Mouse (Mus musculus) midbrain, postnatal 0 days (tissue): ENCODE data around the gene Mmp15. TPM values are rescaled to one million over a fixed set of nuclear protein-coding genes. Genes with fewer than 3 reads are reported as not detected.

ENCODE experiments used
- ATAC-seq: fragments of 200-750 bp; cut with Nextera tagmentation; 2 replicates; pipeline ENCODE4 v1.8.0; 2017; ENCODE audit warnings: moderate number of reproducible peaks, mild to moderate bottlenecking, moderate TSS enrichment, moderate library complexity; ENCODE audit not compliant: low FRiP score
- DNase-seq: peaks from one replicate; pipeline ENCODE4 v3.0.0-alpha.2; 2015; ENCODE audit warnings: low spot score
- H3K27ac ChIP-seq: fragments of 300-500 bp; sonication (generic); 2 replicates; pipeline ENCODE4 v1.5.1; 2014; ENCODE audit warnings: low read depth, mild to moderate bottlenecking, low read length, mixed read lengths
- H3K27me3 ChIP-seq: fragments of 300-500 bp; sonication (generic); 2 replicates; pipeline ENCODE4 v1.6.1; 2014; ENCODE audit warnings: low read length, control low read depth, mixed read lengths; ENCODE audit not compliant: insufficient read depth
- H3K36me3 ChIP-seq: fragments of 300-500 bp; sonication (generic); 2 replicates; pipeline ENCODE4 v1.6.1; 2014; ENCODE audit warnings: low read length, control low read depth, mixed read lengths; ENCODE audit not compliant: insufficient read depth
- H3K4me1 ChIP-seq: fragments of 300-500 bp; sonication (generic); 2 replicates; pipeline ENCODE4 v1.6.1; 2014; ENCODE audit warnings: mild to moderate bottlenecking, control low read depth, antibody characterized with exemption, low read length, mixed read lengths; ENCODE audit not compliant: insufficient read depth
- H3K4me2 ChIP-seq: fragments of 300-500 bp; sonication (generic); 2 replicates; pipeline ENCODE4 v1.6.1; 2014; ENCODE audit warnings: low read depth, mild to moderate bottlenecking, low read length, mixed read lengths; ENCODE audit not compliant: poor library complexity, severe bottlenecking
- H3K4me3 ChIP-seq: fragments of 300-500 bp; sonication (generic); 2 replicates; pipeline ENCODE4 v1.5.1; 2014; ENCODE audit warnings: low read depth, mild to moderate bottlenecking, low read length, moderate library complexity
- H3K9ac ChIP-seq: fragments of 300-500 bp; sonication (generic); replicated peaks from 2 replicates; pipeline ENCODE4 v1.6.1; 2014; ENCODE audit warnings: mild to moderate bottlenecking, low read length, moderate library complexity, mixed read lengths; ENCODE audit not compliant: poor library complexity, severe bottlenecking
- H3K9me3 ChIP-seq: fragments of 300-500 bp; sonication (generic); 2 replicates; pipeline ENCODE4 v1.6.1; 2016; ENCODE audit warnings: low read length, control low read depth
- CTCF ChIP-seq: IDR thresholded peaks from 2 replicates; pipeline ENCODE4 v1.5.1; 2016; ENCODE audit warnings: antibody characterized with exemption, mild to moderate bottlenecking
- WGBS: fragments of 180-500 bp; shearing (Covaris S2); extraction: QIAGEN DNeasy Blood & Tissue Kit; methylation state at CpG from one replicate; pipeline ENCODE4 v1.1.7; 2014; 5-methylcytosine and 5-hydroxymethylcytosine counted together
- polyA plus RNA-seq: library from polyadenylated mRNA; unstranded; fragments of >200 nt; fragmentation: Nextera tagmentation; extraction: Ambion mirVana; gene quantifications from 2 replicates; pipeline ENCODE4 v1.2.1, GENCODE M21; 2015
- total RNA-seq: library from RNA; depleted of rRNA; stranded (reverse); fragments of >200 nt; gene quantifications from 2 replicates; pipeline ENCODE4 v1.2.3, GENCODE M21; 2014

Mmp15 gene
- total and polyA plus RNA-seq, 2 experiments from 2014 or later: 13.7 to 59.1 TPM

- WGBS: 61% methylated on average over 19 of the region's 20 CpGs
- Histone ChIP-seq H3K27ac (no peak overlapping the region), H3K4me1 (no peaks in the 10 kb centered on the region), H3K36me3 (peaks cover 35% of the 10 kb centered on the region), H3K4me2 (no peak overlapping the region), H3K9me3 (no peaks in the 10 kb centered on the region), H3K27me3 (no peaks in the 10 kb centered on the region), H3K9ac (no peak overlapping the region), H3K4me3 (no peak overlapping the region)
- ATAC-seq (no peak), DNase-seq (no peak)
- no peak for TF ChIP-seq CTCF
These were observed 17.7 kb downstream of the Mmp15 start for GRCm38 (mm10) chr8:95369581-95370326.

GRCm38 (mm10) chr8:95373389-95374002 lies 21.4 kb downstream of the Mmp15 start:
- DNase-seq (no peak), ATAC-seq (no peak)
- H3K36me3 ChIP-seq: peaks cover 35% of the 10 kb centered on the region
- no peak overlapping the region for H3K9ac ChIP-seq
- H3K4me2 ChIP-seq: no peak overlapping the region
- no peaks in the 10 kb centered on the region for H3K4me1 ChIP-seq
- H3K9me3 ChIP-seq: no peaks in the 10 kb centered on the region
- H3K27me3 ChIP-seq: no peaks in the 10 kb centered on the region
- H3K4me3 ChIP-seq: no peak overlapping the region
- TF ChIP-seq CTCF: no peak
- 84% methylated on average over 12 of the region's 12 CpGs for WGBS
- H3K27ac ChIP-seq: no peak overlapping the region

- no peak overlapping the region for H3K4me3 ChIP-seq
- WGBS: 81% methylated on average over 3 of the region's 3 CpGs
- no peaks in the 10 kb centered on the region for H3K9me3 ChIP-seq
- H3K4me1 ChIP-seq: no peaks in the 10 kb centered on the region
- DNase-seq (no peak), ATAC-seq (no peak)
- H3K4me2 ChIP-seq: no peak overlapping the region
- H3K36me3 ChIP-seq: peaks cover 34% of the 10 kb centered on the region
- H3K9ac ChIP-seq: no peak overlapping the region
- TF ChIP-seq CTCF: no peak
- H3K27me3 ChIP-seq: no peaks in the 10 kb centered on the region
- H3K27ac ChIP-seq: no peak overlapping the region
These were observed 22.4 kb downstream of the Mmp15 start for GRCm38 (mm10) chr8:95374429-95374828.

GRCm38 (mm10) chr8:95375374-95375930 lies 23.4 kb downstream of the Mmp15 start:
- Histone ChIP-seq H3K4me2 (no peak overlapping the region), H3K9ac (no peak overlapping the region), H3K4me1 (no peaks in the 10 kb centered on the region), H3K27ac (no peak overlapping the region), H3K36me3 (peaks cover 24% of the 10 kb centered on the region), H3K27me3 (no peaks in the 10 kb centered on the region), H3K4me3 (no peak overlapping the region), H3K9me3 (no peaks in the 10 kb centered on the region)
- TF ChIP-seq CTCF: no peak
- ATAC-seq (no peak), DNase-seq (peak; percentile 21)
- WGBS: 86% methylated on average over 7 of the region's 7 CpGs

GRCm38 (mm10) chr8:95376309-95376999 lies 24.4 kb downstream of the Mmp15 start:
- no peak overlapping the region for H3K4me3 ChIP-seq
- no peak for TF ChIP-seq CTCF
- DNase-seq (no peak), ATAC-seq (no peak)
- peaks cover 16% of the 10 kb centered on the region for H3K36me3 ChIP-seq
- no peak overlapping the region for H3K9ac ChIP-seq
- H3K9me3 ChIP-seq: no peaks in the 10 kb centered on the region
- H3K27ac ChIP-seq: no peak overlapping the region
- H3K4me2 ChIP-seq: no peak overlapping the region
- no peaks in the 10 kb centered on the region for H3K4me1 ChIP-seq
- WGBS: 86% methylated on average over 12 of the region's 12 CpGs
- H3K27me3 ChIP-seq: no peaks in the 10 kb centered on the region
